Mouse (Mus musculus) testis, adult 2 months (tissue): ENCODE measurements around the gene Wnt9a.

Source experiments
- CTCF ChIP-seq: fragments of 200-500 bp; IDR thresholded peaks from 2 replicates; pipeline ENCODE4 v1.5.1; 2012; ENCODE audit warnings: low read depth, mild to moderate bottlenecking, inconsistent platforms, low read length, moderate library complexity; ENCODE audit not compliant: control insufficient read depth, insufficient read depth, insufficient replicate concordance
- POLR2A ChIP-seq: fragments of 200-500 bp; IDR thresholded peaks from 2 replicates; pipeline ENCODE4 v1.6.1; 2012; ENCODE audit warnings: low read depth, mild to moderate bottlenecking, inconsistent platforms, low read length, moderate library complexity; ENCODE audit not compliant: control insufficient read depth

DNA sequence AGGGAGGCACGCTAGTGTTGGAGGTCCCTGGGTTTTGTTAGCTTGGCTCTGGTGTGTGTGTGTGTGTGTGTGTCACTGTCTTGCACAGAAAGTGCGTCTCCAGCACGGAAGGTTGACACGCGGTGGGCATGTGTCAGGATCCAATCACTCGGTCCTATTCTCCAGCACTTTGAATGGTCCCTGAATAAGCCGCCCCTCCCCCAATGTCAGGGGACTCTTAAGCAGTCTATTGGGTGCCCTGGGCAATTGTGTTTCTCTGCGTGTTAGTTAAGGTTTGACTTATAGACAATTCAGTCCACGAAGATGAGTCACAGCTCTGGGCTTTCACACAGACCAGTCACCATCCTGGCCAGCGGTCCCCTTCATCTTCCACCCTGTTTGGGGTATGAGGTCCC, 910 bp upstream of the Wnt9a start:
- TF ChIP-seq CTCF = no peak
- no peak for TF ChIP-seq POLR2A
